Mouse (Mus musculus) bone marrow, adult 2 months (tissue): ENCODE data around the gene Plcb1.

Experiments
- CTCF ChIP-seq: fragments of 200-500 bp; IDR thresholded peaks from 2 replicates; pipeline ENCODE4 v1.5.1; 2011; ENCODE audit warnings: low read length, control low read depth; ENCODE audit not compliant: control insufficient read depth, insufficient read depth
- POLR2A ChIP-seq: fragments of 200-500 bp; IDR thresholded peaks from 2 replicates; pipeline ENCODE4 v1.6.1; 2011; ENCODE audit warnings: low read depth, mild to moderate bottlenecking, control low read depth, low read length, borderline replicate concordance; ENCODE audit not compliant: control insufficient read depth

- TF ChIP-seq CTCF (no peak), POLR2A (no peak)
Observed at GRCm38 (mm10) chr2:134763406-134763990, 22.4 kb upstream of the Plcb1 start.
